Mouse (Mus musculus): Measurements from ENCODE around the gene Alyref.

DNA sequence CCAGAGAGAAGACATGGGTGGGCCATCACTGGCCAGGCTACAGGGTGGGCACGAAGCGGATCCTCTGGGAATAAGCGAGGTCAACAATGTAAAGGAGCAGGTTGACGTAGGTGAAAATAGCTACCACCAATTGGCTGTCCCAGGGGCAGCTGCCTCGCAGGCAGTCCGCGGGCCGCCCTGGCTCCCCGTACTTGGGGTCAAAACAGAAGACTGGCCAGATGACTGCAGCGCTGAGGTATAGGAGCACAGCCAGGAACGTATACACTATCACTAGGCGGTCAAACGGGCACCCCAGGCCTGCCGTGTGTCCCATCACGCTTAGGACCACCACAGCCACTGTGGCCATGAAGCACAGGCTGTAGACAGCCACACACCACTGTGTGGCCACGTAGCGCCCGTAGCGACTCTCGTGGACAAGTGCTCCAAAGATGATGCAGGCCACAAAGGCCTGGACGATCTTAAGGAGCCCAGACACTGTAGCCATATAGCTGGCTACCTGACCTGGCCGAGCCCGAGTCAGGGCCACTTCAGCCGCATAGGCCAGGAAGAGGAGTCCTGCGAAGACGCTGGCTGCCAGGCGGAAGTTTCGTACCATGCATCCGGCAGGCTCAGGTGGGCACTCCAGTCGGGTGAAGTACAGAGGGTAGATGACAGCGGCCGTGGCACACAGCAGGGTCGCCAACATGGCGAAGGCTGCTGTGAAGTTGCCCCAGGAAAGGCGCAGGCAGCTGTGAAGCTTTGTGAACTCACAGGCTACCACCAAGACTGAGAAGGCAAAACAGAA lies 49.1 kb upstream of the Alyref start:
- no peak for TF ChIP-seq CTCF (IDR thresholded peaks at IDR 0.05; ENCODE audit: low read depth, low read length)
- TF ChIP-seq GATA1 (IDR thresholded peaks at IDR 0.05; ENCODE audit: borderline replicate concordance, low read length): no peak
- no peak for TF ChIP-seq POLR2AphosphoS5 (IDR thresholded peaks at IDR 0.05; ENCODE audit: insufficient replicate concordance, low read depth, low read length)
- no peak for TF ChIP-seq GATA2 (IDR thresholded peaks at IDR 0.05; ENCODE audit: borderline replicate concordance, low read depth, low read length)
- no peak for TF ChIP-seq TAL1 (conservative IDR thresholded peaks at IDR 0.05; ENCODE audit: low read depth, low read length)
